Mouse (Mus musculus) left cerebral cortex, adult 18-20 months (tissue): ENCODE data around the gene Caskin1. TPM values are rescaled to one million over a fixed set of nuclear protein-coding genes. Genes with fewer than 3 reads are reported as not detected.

Experiments
- total RNA-seq, 2 experiments: library from RNA; stranded (reverse); gene quantifications; 2 replicates each; pipeline ENCODE4 v1.2.3; 2021

Gene Caskin1
- total RNA-seq, 2 experiments from 2014 or later = 123 to 129 TPM

Other genes starting within 250 kb of the Caskin1 start
- gene Ccnf, start 237.1 kb upstream of the Caskin1 start, total RNA-seq = 1 to 10 TPM; 7.1 to 8.1 TPM
- 1 to 10 TPM in 1 of 2 experiments, under 1 TPM in 1; 0.91 to 1.3 TPM for gene Abca17, start 137.5 kb upstream of the Caskin1 start, total RNA-seq
- 10 to 100 TPM; 66.5 to 69.8 TPM for gene Abca3, start 136.7 kb upstream of the Caskin1 start, total RNA-seq
- gene Rnps1, start 74.0 kb upstream of the Caskin1 start, total RNA-seq = 100 to 1,000 TPM; 129 to 133 TPM
- gene Eci1, start 62.0 kb upstream of the Caskin1 start, total RNA-seq = 10 to 100 TPM; 28.0 to 28.7 TPM
- 10 to 100 TPM; 10.0 to 10.1 TPM for gene Dnase1l2, start 45.5 kb upstream of the Caskin1 start, total RNA-seq
- gene E4f1, start 18.3 kb upstream of the Caskin1 start, total RNA-seq = 10 to 100 TPM; 32.5 to 34.3 TPM
- 10 to 100 TPM; 69.6 to 70.1 TPM for gene Pgp, start 18.2 kb upstream of the Caskin1 start, total RNA-seq
- 1 to 10 TPM; 2.0 to 2.1 TPM for gene Bricd5, start 14.7 kb upstream of the Caskin1 start, total RNA-seq
- gene Mlst8, start 9.5 kb upstream of the Caskin1 start, total RNA-seq = 10 to 100 TPM; 34.9 to 35.3 TPM
- gene Traf7, start 39.3 kb downstream of the Caskin1 start, total RNA-seq = 10 to 100 TPM; 64.2 to 83.9 TPM
- 10 to 100 TPM; 45.8 to 50.0 TPM for gene Rab26, start 45.6 kb downstream of the Caskin1 start, total RNA-seq
- gene Pkd1, start 61.2 kb downstream of the Caskin1 start, total RNA-seq = 10 to 100 TPM; 67.5 to 71.2 TPM
- 100 to 1,000 TPM; 136 to 153 TPM for gene Tsc2, start 144.0 kb downstream of the Caskin1 start, total RNA-seq
- gene Nthl1, start 144.1 kb downstream of the Caskin1 start, total RNA-seq = 1 to 10 TPM; 4.1 to 7.4 TPM
- 10 to 100 TPM; 47.3 to 52.7 TPM for gene Slc9a3r2, start 161.7 kb downstream of the Caskin1 start, total RNA-seq
- gene Npw, start 169.9 kb downstream of the Caskin1 start, total RNA-seq = 1 to 10 TPM; 2.1 TPM
- 10 to 100 TPM; 41.4 to 45.5 TPM for gene Zfp598, start 181.1 kb downstream of the Caskin1 start, total RNA-seq
- 100 to 1,000 TPM; 191 to 195 TPM for gene Syngr3, start 201.4 kb downstream of the Caskin1 start, total RNA-seq
- gene Gfer, start 207.6 kb downstream of the Caskin1 start, total RNA-seq = 10 to 100 TPM; 20.6 to 23.9 TPM
- 1 to 10 TPM; 1.9 to 2.1 TPM for gene Noxo1, start 207.6 kb downstream of the Caskin1 start, total RNA-seq
- gene Tbl3, start 219.1 kb downstream of the Caskin1 start, total RNA-seq = 10 to 100 TPM; 28.5 to 30.5 TPM
- under 1 TPM in 1 of 2 experiments, not detected in 1; 0.56 TPM for gene Rnf151, start 229.5 kb downstream of the Caskin1 start, total RNA-seq
- gene Rps2, start 229.5 kb downstream of the Caskin1 start, total RNA-seq = 100 to 1,000 TPM; 268 to 301 TPM
- 100 to 1,000 TPM; 220 to 246 TPM for gene Ndufb10, start 235.9 kb downstream of the Caskin1 start, total RNA-seq
- gene Rpl3l, start 239.2 kb downstream of the Caskin1 start, total RNA-seq = under 1 TPM; 0.40 to 0.65 TPM
- 10 to 100 TPM; 34.9 to 37.2 TPM for gene Msrb1, start 248.0 kb downstream of the Caskin1 start, total RNA-seq